Mouse (Mus musculus): ENCODE results near the gene Pah. TPM values are rescaled to one million over a fixed set of nuclear protein-coding genes. Genes with fewer than 3 reads are reported as not detected.

Gene Pah
- total RNA-seq, 2 experiments from 2014 or later: 0.54 TPM; not detected in 1

DNA sequence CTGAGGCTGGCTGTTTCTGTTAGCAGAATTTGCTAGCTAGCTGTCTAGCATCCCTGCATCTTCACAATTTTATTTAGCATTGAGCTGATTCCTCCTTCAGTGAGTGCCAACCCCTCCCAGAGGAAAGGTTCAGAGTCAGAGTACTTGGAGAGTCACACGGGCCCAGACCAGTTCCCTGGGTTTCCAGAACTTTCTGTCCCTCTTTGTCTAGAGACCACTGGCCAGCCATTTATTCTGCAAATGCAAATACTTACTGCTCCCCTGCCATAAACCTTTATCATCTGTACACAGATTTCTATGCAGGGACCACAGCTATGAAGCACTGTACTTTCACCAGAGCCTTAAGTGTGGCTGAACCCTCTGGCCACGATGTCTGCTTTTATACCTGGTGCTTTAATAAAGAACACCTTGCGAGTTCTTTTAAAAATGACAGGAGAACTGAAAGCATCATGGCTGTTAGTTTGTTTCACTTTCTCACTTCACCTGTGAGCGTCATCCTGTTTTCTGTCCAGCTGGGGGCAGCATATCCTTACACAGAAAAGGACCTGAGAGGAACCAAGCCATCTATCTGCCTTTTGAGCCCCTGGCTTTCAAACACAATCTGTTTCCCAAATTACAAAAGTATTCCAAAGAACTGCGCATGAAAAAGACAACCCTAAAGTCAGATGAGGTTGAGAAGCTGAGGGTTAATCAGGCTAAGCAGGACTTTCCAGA is 74.9 kb downstream of the Pah start:
- intact Hi-C loops (cut with DNase I): no loop called here
- peak; percentile 36 to 49 for DNase-seq (ENCODE audit: extremely low spot score in 1 of 2, low spot score in 2 of 2)

DNA sequence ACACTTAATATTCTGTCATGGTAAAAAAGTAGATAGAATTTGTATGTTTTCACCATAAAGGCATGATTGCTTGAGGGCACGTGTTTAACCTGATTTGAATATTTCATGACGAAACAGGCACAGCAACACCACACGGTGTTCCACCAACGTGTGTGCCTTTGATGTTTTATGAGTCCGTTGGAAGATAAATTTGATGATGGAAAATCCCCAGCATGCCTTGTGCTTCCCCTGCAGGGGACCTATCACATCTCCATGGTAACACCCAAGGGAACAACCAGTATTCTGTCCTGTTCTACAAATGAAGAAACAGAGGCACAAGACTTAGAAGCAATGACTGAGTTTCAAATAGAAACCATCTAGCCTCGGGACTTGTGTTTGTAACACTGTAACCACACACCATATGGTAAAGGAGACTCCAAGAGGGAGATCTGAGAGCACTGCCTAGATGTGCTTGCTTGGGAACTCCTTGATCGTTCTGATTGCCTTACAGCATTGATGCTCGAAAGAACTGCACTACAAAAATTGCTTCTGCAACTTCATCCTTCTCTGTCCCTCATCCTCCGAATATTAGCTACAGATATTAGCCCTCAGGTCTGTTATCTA is 75.6 kb downstream of the Pah start:
- DNase-seq (ENCODE audit: extremely low spot score in 1 of 2, low spot score in 2 of 2): peak in 1 of 2 experiments; percentile 12
- intact Hi-C loops (cut with DNase I): no loop called here

DNA sequence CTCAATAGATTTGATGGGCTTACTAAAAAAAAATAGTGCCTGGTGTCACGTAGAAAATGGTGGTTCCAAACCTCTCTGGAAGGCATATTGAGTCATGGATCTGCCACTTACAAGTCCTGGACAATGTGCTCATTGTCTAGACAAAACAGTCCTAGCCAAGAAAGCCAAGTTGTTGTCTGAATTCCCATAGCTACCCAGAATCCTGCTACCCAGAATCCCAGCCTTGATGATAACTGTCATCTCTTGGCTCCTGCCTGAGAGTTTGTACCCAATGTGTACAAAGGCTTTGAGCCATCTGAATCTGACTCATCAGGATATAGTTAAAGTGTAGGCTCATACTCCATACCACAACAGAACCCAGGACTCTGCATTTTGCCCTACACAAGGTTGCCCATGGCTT is 80.6 kb downstream of the Pah start:
- intact Hi-C loops (cut with DNase I): no loop called here
- DNase-seq (ENCODE audit: extremely low spot score in 1 of 2, low spot score in 2 of 2): no peak

DNA sequence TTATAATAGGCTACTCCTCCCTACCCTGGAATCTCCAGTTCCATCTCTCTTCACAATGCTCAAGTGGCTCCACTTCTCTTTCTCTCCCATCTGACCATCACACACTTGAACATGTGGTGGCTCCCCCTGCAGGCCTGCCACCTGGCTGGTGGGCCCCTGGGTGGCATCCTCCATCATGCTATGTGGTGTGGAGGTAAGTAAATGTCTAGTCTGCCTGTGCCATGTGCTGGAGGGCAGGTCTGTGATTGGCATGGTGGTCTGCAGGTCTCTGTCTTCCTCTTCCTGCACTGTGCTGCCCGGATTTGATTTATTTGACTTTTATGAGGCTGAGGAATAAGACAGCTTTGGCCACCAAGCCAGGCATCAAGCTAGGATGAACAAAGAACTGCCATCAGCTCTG is 103.6 kb downstream of the Pah start:
- no peak for DNase-seq (ENCODE audit: extremely low spot score in 1 of 2, low spot score in 2 of 2)
- intact Hi-C loops (cut with DNase I): no loop called here

Other genes starting within 250 kb of the Pah start
- gene Ascl1, start 28.1 kb upstream of the Pah start, total RNA-seq (2021): 1 to 10 TPM; 8.4 to 8.5 TPM

Measured in left cerebral cortex, postnatal 10 days (tissue).